Mouse (Mus musculus) forebrain, embryonic 14.5 days (tissue): ENCODE results near the gene Hsd17b14. TPM values are rescaled to one million over a fixed set of nuclear protein-coding genes. Genes with fewer than 3 reads are reported as not detected.

Experiments
- ATAC-seq: fragments of 200-750 bp; cut with Nextera tagmentation; 2 replicates; pipeline ENCODE4 v1.8.0; 2017; ENCODE audit warnings: mild to moderate bottlenecking, moderate library complexity
- DNase-seq: peaks from one replicate; pipeline ENCODE4 v3.0.0-alpha.2; 2015; ENCODE audit warnings: low spot score
- H3K27ac ChIP-seq: fragments of 300-500 bp; sonication (generic); 2 replicates; pipeline ENCODE4 v1.5.1; 2014; ENCODE audit warnings: low read depth, mild to moderate bottlenecking, control low read depth, low read length, moderate library complexity
- H3K27me3 ChIP-seq: fragments of 300-500 bp; sonication (generic); replicated peaks from 2 replicates; pipeline ENCODE4 v1.6.1; 2014; ENCODE audit warnings: low read length, control low read depth, mixed read lengths; ENCODE audit not compliant: control insufficient read depth, insufficient read depth
- H3K36me3 ChIP-seq: fragments of 300-500 bp; sonication (generic); 2 replicates; pipeline ENCODE4 v1.6.1; 2014; ENCODE audit warnings: low read length, control low read depth; ENCODE audit not compliant: control insufficient read depth, insufficient read depth
- H3K4me1 ChIP-seq: fragments of 300-500 bp; sonication (generic); 2 replicates; pipeline ENCODE4 v1.6.1; 2014; ENCODE audit warnings: antibody characterized with exemption, low read length, control low read depth; ENCODE audit not compliant: control insufficient read depth, insufficient read depth
- H3K4me2 ChIP-seq: fragments of 300-500 bp; sonication (generic); 2 replicates; pipeline ENCODE4 v1.6.1; 2014; ENCODE audit warnings: mild to moderate bottlenecking, control low read depth, low read length
- H3K4me3 ChIP-seq: fragments of 300-500 bp; sonication (generic); 2 replicates; pipeline ENCODE4 v1.5.1; 2014; ENCODE audit warnings: low read depth, low read length, control low read depth
- H3K9ac ChIP-seq: fragments of 300-500 bp; sonication (generic); 2 replicates; pipeline ENCODE4 v1.6.1; 2014; ENCODE audit warnings: mild to moderate bottlenecking, low read length, control low read depth, moderate library complexity
- H3K9me3 ChIP-seq: fragments of 300-500 bp; sonication (generic); replicated peaks from 2 replicates; pipeline ENCODE4 v1.6.1; 2016; ENCODE audit warnings: low read length, control low read depth, mixed read lengths; ENCODE audit not compliant: control insufficient read depth
- WGBS: fragments of 180-500 bp; shearing (Covaris S2); extraction: QIAGEN DNeasy Blood & Tissue Kit; methylation state at CpG from one replicate; pipeline ENCODE4 v1.1.7; 2014; 5-methylcytosine and 5-hydroxymethylcytosine counted together
- polyA plus RNA-seq: library from polyadenylated mRNA; unstranded; fragments of >200 nt; fragmentation: Nextera tagmentation; extraction: Ambion mirVana; gene quantifications from 2 replicates; pipeline ENCODE4 v1.2.1, GENCODE M21; 2014

The Hsd17b14 gene
- polyA plus RNA-seq, 1 experiment from 2014 or later: 0.17 TPM

DNA sequence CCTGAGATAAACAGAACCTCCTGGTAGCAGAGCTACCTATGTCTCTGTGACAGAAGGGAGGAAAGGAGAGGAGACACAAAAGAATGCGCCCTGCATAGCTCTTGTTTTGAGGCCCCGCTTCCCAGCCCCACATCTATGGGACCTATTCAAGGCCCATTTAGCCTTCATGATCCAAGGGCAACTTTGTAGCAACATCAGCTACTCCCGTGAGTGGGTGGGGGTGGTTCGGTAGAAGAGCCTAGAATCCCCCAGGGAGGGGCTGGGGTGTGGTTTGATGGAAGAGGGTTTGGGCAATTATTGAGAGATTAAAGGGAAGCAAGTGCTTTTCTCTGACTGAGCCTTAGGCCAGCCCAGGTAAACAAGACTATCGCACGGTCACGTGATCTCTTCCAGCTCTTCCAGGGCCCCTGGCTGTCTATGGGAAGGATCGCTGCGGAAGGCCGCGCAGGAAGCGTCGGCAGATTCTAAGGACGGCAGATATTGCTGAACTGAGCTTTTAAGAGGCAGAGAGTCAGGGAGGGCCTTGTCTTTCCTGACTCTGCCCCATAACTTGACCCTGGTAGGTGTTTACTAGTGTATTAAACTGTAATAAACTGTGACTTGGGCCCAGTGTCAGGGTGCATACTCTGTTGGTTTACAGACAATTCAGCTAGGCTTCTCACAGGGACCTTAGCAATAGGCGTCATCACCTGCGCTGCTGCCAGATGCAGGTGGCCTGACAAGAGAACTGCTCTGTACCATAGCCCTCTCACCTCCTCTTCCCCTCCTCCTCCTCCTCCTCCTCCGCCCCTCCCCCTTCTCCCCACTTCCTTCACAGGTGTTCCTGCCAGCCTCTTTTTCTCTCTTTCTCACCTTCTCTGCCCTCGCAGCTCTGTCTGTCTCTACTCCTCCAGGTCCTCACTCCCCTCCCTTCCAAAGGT is 44.5 kb downstream of the Hsd17b14 start:
- 47% methylated on average over 18 of the region's 18 CpGs for WGBS
- Histone ChIP-seq H3K4me3 (no peak overlapping the region), H3K36me3 (no peaks in the 10 kb centered on the region), H3K27ac (no peak overlapping the region), H3K27me3 (no peaks in the 10 kb centered on the region), H3K9ac (no peak overlapping the region), H3K4me1 (no peaks in the 10 kb centered on the region), H3K9me3 (no peaks in the 10 kb centered on the region), H3K4me2 (no peak overlapping the region)
- ATAC-seq (no peak), DNase-seq (no peak)

- H3K27ac ChIP-seq: no peak overlapping the region
- no peaks in the 10 kb centered on the region for H3K4me1 ChIP-seq
- no peak overlapping the region for H3K4me3 ChIP-seq
- H3K9me3 ChIP-seq: no peaks in the 10 kb centered on the region
- H3K27me3 ChIP-seq: no peaks in the 10 kb centered on the region
- WGBS: 82% methylated on average over 9 of the region's 9 CpGs
- H3K4me2 ChIP-seq: no peak overlapping the region
- DNase-seq: no peak
- no peak for ATAC-seq
- H3K36me3 ChIP-seq: no peaks in the 10 kb centered on the region
- H3K9ac ChIP-seq: no peak overlapping the region
These were observed 51.1 kb downstream of the Hsd17b14 start for GRCm38 (mm10) chr7:45605704-45606289.

DNA sequence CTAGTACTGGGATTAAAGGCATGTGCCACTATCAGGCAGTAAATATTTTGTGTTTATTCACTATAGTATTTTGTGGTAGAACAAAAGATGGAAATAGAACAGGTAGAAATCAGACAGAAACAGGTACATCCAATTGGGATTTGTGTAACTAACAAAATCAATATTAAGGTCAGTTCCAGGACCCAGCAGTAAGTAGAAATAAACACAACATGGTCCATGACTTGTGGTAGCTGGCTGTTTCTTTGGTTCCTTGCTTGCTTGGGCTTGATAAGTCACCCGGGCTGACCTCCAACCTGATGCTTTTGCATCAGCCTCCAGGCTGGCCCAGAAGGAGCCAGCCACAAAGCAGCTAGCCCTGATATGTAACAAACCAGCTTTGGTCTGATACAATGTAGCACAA is 54.8 kb downstream of the Hsd17b14 start:
- Histone ChIP-seq H3K36me3 (no peaks in the 10 kb centered on the region), H3K9ac (no peak overlapping the region), H3K4me1 (no peaks in the 10 kb centered on the region), H3K27ac (no peak overlapping the region), H3K27me3 (no peaks in the 10 kb centered on the region), H3K4me2 (no peak overlapping the region), H3K4me3 (no peak overlapping the region), H3K9me3 (no peaks in the 10 kb centered on the region)
- no peak for DNase-seq
- WGBS: 82% methylated on average over 1 of the region's 1 CpGs
- no peak for ATAC-seq

GRCm38 (mm10) chr7:45616277-45616676 is 61.6 kb downstream of the Hsd17b14 start:
- H3K4me1 ChIP-seq: no peaks in the 10 kb centered on the region
- no peaks in the 10 kb centered on the region for H3K36me3 ChIP-seq
- DNase-seq (no peak), ATAC-seq (no peak)
- H3K27ac ChIP-seq: no peak overlapping the region
- no peaks in the 10 kb centered on the region for H3K9me3 ChIP-seq
- no peak overlapping the region for H3K9ac ChIP-seq
- H3K4me2 ChIP-seq: no peak overlapping the region
- 20% methylated on average over 6 of the region's 6 CpGs for WGBS
- no peak overlapping the region for H3K4me3 ChIP-seq
- H3K27me3 ChIP-seq: peaks cover 20% of the 10 kb centered on the region

DNA sequence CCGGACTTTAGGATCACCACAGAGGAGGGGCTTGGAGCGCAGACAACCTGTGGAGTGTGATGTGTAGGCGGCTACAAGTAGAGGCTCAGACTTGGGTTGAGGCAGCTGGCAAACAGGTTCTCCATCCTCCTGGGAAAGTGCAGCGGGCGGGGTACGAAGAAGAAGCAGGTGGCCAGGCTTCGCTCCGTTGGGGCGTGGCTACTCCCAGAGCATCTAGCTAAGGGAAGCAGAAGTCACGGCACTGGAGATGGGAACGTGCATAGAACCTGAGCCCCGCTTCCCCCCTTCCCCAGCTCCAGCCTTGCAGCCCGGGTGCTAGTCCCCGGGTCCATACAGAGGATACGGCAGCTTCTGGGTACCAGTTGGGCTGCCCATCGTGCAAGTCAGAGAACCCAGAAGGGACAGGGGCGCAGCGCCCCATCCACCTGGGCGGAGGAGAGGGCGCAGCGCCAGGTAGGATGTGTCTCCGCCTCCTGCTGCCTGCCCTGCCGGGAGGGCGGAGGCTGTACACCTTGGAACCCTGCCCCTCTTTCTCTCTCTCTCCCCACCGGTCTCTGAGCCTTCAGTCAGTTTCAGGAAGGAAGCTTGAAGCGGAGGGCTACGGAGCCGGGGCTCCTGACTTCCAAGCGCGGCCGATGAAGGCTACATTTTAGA is 62.5 kb downstream of the Hsd17b14 start, which contains the start of gene Fut1:
Gene Fut1, plus strand, starts transcription at position 248 of the 654 bp plus-strand sequence.
- DNase-seq (no peak), ATAC-seq (no peak)
- Histone ChIP-seq H3K36me3 (no peaks in the 10 kb centered on the region), H3K9me3 (no peaks in the 10 kb centered on the region), H3K27me3 (peaks cover 20% of the 10 kb centered on the region), H3K4me3 (no peak within 1 kb of the TSS), H3K4me2 (0 out of 2 replicates have a peak within 1 kb of the TSS, but pooled peaks have one; percentile 18), H3K4me1 (no peaks in the 10 kb centered on the region), H3K9ac (no peak within 1 kb of the TSS), H3K27ac (no peak within 1 kb of the TSS)
- WGBS: 7% methylated on average over 28 of the region's 31 CpGs

Other genes with a start within 250 kb of the Hsd17b14 start
- 6.5 and 9.8 TPM in 2 replicates for gene Trpm4, start 221.1 kb upstream of the Hsd17b14 start, polyA plus RNA-seq
- 0.06 TPM in 1 of 2 replicates, not detected in the other for gene Hrc, start 219.6 kb upstream of the Hsd17b14 start, polyA plus RNA-seq
- gene Ppfia3, start 187.9 kb upstream of the Hsd17b14 start, polyA plus RNA-seq: 10.7 and 17.3 TPM in 2 replicates
- gene Lin7b, start 184.3 kb upstream of the Hsd17b14 start, polyA plus RNA-seq: 6.2 and 11.0 TPM in 2 replicates
- gene Snrnp70, start 159.2 kb upstream of the Hsd17b14 start, polyA plus RNA-seq: 95.7 and 99.4 TPM in 2 replicates
- gene Kcna7, start 149.2 kb upstream of the Hsd17b14 start, polyA plus RNA-seq: not detected in 2 replicates
- 0.22 TPM in 1 of 2 replicates, not detected in the other for gene Ntf5, start 141.2 kb upstream of the Hsd17b14 start, polyA plus RNA-seq
- gene Lhb, start 134.1 kb upstream of the Hsd17b14 start, polyA plus RNA-seq: 0.46 TPM in 1 of 2 replicates, not detected in the other
- gene Gys1, start 120.0 kb upstream of the Hsd17b14 start, polyA plus RNA-seq: 13.4 and 15.5 TPM in 2 replicates
- 144 and 153 TPM in 2 replicates for gene Ruvbl2, start 116.8 kb upstream of the Hsd17b14 start, polyA plus RNA-seq
- gene Ftl1, start 95.0 kb upstream of the Hsd17b14 start, polyA plus RNA-seq: 6,238 and 6,800 TPM in 2 replicates
- gene Bax, start 88.0 kb upstream of the Hsd17b14 start, polyA plus RNA-seq: 163 and 168 TPM in 2 replicates
- 0.15 TPM in 1 of 2 replicates, not detected in the other for gene Tulp2, start 73.0 kb upstream of the Hsd17b14 start, polyA plus RNA-seq
- gene Gm45808, start 68.1 kb upstream of the Hsd17b14 start, polyA plus RNA-seq: not detected in 2 replicates
- gene Dhdh, start 66.1 kb upstream of the Hsd17b14 start, polyA plus RNA-seq: 1.4 and 1.6 TPM in 2 replicates
- gene Nucb1, start 44.5 kb upstream of the Hsd17b14 start, polyA plus RNA-seq: 69.0 and 96.5 TPM in 2 replicates
- gene Ppp1r15a, start 28.6 kb upstream of the Hsd17b14 start, polyA plus RNA-seq: 13.1 and 19.3 TPM in 2 replicates
- gene Plekha4, start 28.6 kb upstream of the Hsd17b14 start, polyA plus RNA-seq: 0.76 and 1.2 TPM in 2 replicates
- 19.6 and 20.1 TPM in 2 replicates for gene Bcat2, start 15.3 kb downstream of the Hsd17b14 start, polyA plus RNA-seq
- not detected in 2 replicates for gene Fgf21, start 60.6 kb downstream of the Hsd17b14 start, polyA plus RNA-seq
- not detected in 2 replicates for gene Fut1, start 62.4 kb downstream of the Hsd17b14 start, polyA plus RNA-seq
- gene Izumo1, start 66.9 kb downstream of the Hsd17b14 start, polyA plus RNA-seq: not detected in 2 replicates
- gene Rasip1, start 72.6 kb downstream of the Hsd17b14 start, polyA plus RNA-seq: 7.3 and 9.7 TPM in 2 replicates
- 1.3 and 1.9 TPM in 2 replicates for gene Mamstr, start 85.1 kb downstream of the Hsd17b14 start, polyA plus RNA-seq
- 0.11 TPM in 1 of 2 replicates, not detected in the other for gene Fut2, start 111.5 kb downstream of the Hsd17b14 start, polyA plus RNA-seq
- gene Ntn5, start 129.1 kb downstream of the Hsd17b14 start, polyA plus RNA-seq: 0.28 and 0.41 TPM in 2 replicates
- gene Sec1, start 139.5 kb downstream of the Hsd17b14 start, polyA plus RNA-seq: 0.06 and 0.38 TPM in 2 replicates
- gene Car11, start 144.9 kb downstream of the Hsd17b14 start, polyA plus RNA-seq: 22.5 and 22.8 TPM in 2 replicates
- 3.6 and 3.7 TPM in 2 replicates for gene Dbp, start 150.2 kb downstream of the Hsd17b14 start, polyA plus RNA-seq
- gene Rpl18, start 160.6 kb downstream of the Hsd17b14 start, polyA plus RNA-seq: 727 and 966 TPM in 2 replicates
- gene Sphk2, start 163.1 kb downstream of the Hsd17b14 start, polyA plus RNA-seq: 16.3 and 19.7 TPM in 2 replicates
- 0.11 and 0.15 TPM in 2 replicates for gene Fam83e, start 166.3 kb downstream of the Hsd17b14 start, polyA plus RNA-seq
- gene Spaca4, start 170.9 kb downstream of the Hsd17b14 start, polyA plus RNA-seq: not detected in 2 replicates
- gene Lmtk3, start 228.8 kb downstream of the Hsd17b14 start, polyA plus RNA-seq: 11.8 and 18.4 TPM in 2 replicates
- 4.0 and 5.4 TPM in 2 replicates for gene Sult2b1, start 229.8 kb downstream of the Hsd17b14 start, polyA plus RNA-seq